Mouse (Mus musculus) mature B cell (primary cell): ENCODE results near the gene Lsr.
"Not testable (repeated sequence)": the region's sequence is repeated elsewhere in the genome, so short reads cannot be mapped to it uniquely, and the experiment has no call there.

Source experiments
- in situ Hi-C: fragments of 300-500 bp; cut with MboI; formaldehyde crosslinking; loops from 2 replicates; pipeline ENCODE4 v1.14.3; 2019

The Lsr gene

DNA sequence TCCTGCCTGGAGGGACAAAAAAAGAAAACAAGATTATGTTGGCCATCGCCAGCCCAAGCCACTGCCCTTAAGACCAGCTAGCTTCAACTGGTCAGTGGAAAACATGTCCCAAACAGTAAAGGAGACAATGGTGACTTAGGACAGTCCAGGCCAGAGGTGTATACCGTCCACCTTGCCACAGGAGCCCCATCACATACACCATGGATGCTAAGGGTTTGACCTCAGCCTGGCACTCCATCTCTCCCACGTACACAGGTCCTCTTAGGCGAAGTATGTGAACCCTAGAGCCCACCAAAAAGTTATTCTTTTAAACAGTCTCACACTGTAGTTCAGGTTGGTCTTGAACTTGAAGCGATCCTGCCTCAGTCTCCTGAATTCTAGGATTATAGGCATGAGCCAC, 10.4 kb downstream of the Lsr start:
- in situ Hi-C loops = no loop called here

GRCm38 (mm10) chr7:30959786-30960349, 13.4 kb downstream of the Lsr start:
- in situ Hi-C loops = no loop called here

- in situ Hi-C loops = no loop called here
These were observed 14.3 kb downstream of the Lsr start for GRCm38 (mm10) chr7:30958866-30959487.

GRCm38 (mm10) chr7:30958109-30958865, 15.0 kb downstream of the Lsr start:
- in situ Hi-C loops = no loop called here

DNA sequence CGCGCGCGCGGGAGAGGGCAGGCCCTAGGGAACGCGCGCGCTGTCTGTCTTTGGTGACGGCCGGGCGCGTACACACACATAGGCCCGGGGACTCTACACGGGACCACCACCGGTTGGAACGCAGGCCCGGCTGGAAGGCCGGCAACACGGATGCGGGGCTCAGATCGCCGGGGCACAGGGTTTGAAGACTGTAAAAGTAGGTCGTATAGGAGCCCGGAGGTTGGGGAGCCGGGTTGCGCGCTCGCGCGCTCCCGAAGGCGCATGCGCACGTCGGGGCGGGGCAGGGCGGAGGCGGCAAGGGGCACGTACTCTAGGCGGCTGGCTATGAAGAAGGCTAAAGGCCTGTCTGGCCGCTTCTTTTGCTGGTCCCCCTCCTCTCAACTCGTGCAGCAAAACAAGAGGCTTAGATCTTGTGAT, 15.9 kb downstream of the Lsr start:
- in situ Hi-C loops = no loop called here

GRCm38 (mm10) chr7:30956756-30957366, 16.4 kb downstream of the Lsr start, which contains the start of gene Usf2:
Gene Usf2, minus strand, starts transcription at chr7:30956803.
- in situ Hi-C loops = no loop called here

DNA sequence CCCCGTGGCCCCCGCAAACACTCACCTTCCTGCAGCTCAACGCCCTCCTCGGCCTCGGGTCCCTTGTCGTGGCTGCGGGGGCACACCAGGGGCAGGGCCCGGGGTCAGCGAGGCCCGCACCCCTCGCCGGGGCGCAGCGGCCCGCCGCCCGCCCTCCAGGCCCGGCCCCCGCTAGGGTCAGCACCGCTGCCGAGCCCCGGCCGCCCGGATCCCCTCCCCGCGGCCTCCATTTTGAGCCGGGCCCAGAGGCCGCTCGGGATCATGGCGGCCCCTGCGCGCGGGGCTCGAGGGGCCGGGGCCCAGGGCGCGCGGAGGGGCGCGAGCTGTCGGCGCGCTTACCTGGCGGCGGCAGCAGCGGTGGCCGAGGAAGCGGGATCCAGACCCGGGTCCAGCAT, 16.9 kb downstream of the Lsr start:
- in situ Hi-C loops = no loop called here

DNA sequence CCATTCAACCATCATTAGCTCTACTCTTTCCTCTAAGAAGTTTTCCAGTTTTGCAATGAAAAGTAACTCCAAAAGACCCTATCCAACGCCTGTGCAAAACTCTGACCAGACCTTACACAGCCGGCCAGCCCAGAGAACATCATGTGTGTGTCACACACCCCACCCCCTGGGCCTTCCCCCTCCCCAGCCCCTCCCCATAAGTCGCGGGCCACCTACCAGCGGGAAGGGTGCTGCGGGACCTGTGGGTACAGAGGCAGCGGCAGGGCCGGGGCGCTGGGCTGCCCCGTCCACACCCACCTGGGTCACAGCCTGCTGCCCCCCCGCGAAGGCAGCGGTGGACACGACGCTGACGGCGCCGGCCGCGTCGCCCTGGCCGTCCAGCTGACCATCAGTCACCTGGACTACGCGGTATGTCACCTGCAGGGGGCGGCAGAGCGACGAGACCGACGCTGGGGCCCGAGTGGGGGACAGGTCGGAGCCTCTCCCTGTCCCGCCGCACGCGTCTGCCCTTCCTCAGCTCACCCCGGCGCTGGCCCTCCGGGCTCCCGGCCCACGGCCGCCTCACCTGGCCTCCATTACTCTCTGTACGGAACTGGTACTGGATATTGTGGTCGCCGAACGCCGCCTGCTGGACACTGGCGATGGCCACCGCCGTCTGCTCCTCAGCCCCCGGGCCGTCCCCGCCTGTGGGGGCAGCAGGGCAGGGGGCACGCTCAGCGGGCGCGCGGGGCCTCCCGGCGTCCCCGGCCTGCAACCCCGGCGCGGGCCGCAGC, 17.5 kb downstream of the Lsr start:
- in situ Hi-C loops = no loop called here

DNA sequence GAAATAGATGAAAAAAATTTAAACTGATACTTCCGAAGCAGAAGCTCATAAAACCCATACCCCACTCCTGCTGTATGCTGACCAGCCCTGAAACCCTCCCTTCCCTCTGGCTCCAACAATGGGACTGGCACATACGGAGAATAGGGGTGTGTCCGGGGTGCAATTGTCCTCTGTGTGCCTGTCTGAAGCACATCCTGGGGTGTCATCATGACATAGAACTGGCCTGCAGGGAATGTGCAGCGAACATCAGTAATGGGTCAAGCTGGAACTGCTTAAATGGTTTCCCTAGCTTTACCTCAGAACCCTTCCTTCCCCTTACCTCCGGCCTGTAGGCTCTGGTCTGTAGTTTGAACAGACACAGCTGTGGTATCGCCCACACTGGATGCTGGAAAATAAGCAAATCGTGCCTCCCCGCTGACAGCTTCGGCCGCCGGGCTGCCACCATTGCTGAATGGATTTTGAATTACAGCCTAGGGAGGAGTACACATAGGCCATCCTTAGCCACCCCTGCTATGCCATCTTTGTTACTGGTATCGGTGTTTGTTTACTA, 18.2 kb downstream of the Lsr start:
- in situ Hi-C loops = no loop called here

- in situ Hi-C loops = no loop called here
These were observed 19.2 kb downstream of the Lsr start for GRCm38 (mm10) chr7:30954036-30954435.

GRCm38 (mm10) chr7:30953459-30953858, 19.8 kb downstream of the Lsr start:
- in situ Hi-C loops = no loop called here

DNA sequence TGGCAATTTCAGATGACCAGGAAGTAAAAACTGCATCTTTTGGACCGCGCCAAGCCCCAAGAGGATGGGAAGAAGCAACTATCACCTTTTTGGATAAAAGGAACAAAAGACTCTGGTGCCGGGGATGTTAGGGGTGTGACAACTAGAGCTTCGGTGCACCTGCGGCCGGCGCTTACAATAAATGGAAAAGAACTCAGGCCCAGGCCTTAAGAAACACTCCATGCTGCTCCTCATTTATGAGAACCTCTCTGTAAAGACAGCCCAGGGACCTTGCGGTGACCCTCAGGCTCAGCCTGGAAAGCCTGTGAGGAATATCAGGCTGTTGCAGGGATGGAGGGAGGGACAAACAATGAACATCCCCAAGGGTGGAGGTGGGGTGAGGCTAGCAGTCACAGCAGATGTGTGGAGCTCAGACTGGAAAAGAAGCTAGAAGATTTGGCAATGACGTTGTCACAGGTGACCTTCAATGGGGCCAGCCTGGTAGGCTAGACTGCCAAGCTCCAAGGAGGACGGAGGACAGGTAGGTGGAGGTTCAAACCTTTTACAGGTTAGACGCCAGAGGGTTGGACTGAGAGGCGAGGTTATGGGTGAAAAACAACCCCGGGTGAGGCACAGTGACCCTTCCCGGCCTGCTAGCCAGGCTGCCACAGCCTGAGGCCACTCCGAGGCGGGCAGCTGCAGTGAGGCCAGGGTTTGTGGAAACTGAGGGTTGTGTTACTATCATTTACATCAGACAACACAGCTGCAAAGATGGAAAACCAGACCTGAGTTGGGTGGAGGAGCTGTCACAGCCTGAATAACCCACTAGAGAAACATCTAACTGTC, 20.6 kb downstream of the Lsr start:
- in situ Hi-C loops = no loop called here

DNA sequence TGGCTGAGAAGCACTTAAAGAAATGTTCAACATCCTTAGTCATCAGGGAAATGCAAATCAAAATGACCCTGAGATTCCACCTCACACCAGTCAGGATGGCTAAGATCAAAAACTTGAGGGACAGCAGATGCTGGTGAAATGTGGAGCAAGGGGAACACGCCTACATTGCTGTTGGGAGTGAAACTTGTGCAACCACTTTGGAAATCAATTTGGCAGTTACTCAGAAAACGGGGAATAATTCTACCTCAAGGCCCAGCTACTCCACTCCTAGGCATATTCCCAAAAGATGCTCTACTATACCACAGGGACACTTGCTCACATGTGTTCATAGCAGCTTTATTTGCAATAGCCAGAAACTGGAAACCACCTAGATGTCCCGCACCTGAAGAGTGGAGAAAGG, 23.4 kb downstream of the Lsr start:
- in situ Hi-C loops = not testable (repeated sequence)

- in situ Hi-C loops = no loop called here
These were observed 27.4 kb downstream of the Lsr start for GRCm38 (mm10) chr7:30945876-30946275.

GRCm38 (mm10) chr7:30945466-30945865, 27.8 kb downstream of the Lsr start:
- in situ Hi-C loops = not testable (repeated sequence)

- in situ Hi-C loops = not testable (repeated sequence)
These were observed 28.6 kb downstream of the Lsr start for GRCm38 (mm10) chr7:30944706-30945105.

- in situ Hi-C loops = no loop called here
These were observed 29.2 kb downstream of the Lsr start, which contains the start of gene Hamp for GRCm38 (mm10) chr7:30943909-30944635. Gene Hamp, minus strand, starts transcription at chr7:30944032.

DNA sequence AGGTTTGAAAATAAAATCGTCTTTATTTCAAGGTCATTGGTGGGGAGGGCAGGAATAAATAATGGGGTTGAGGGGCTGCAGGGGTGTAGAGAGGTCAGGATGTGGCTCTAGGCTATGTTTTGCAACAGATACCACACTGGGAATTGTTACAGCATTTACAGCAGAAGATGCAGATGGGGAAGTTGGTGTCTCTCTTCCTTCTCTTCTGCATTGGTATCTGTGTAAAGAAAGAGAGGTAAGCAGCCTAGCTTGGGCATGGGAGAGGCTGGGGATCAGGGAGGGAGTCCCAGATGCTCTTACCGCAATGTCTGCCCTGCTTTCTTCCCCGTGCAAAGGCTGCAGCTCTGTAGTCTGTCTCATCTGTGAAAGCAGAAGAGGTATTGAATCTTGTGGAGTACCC, 30.9 kb downstream of the Lsr start:
- in situ Hi-C loops = not testable (repeated sequence)

- in situ Hi-C loops = not testable (repeated sequence)
These were observed 33.2 kb downstream of the Lsr start for GRCm38 (mm10) chr7:30940070-30940469.
